Mouse (Mus musculus) midbrain, embryonic 11.5 days (tissue): ENCODE measurements around the gene Rasgrf1. TPM values are rescaled to one million over a fixed set of nuclear protein-coding genes. Genes with fewer than 3 reads are reported as not detected.

Source experiments
- ATAC-seq: fragments of 200-750 bp; cut with Nextera tagmentation; 2 replicates; pipeline ENCODE4 v1.8.0; 2017; ENCODE audit warnings: moderate TSS enrichment, moderate library complexity; ENCODE audit not compliant: low FRiP score
- DNase-seq: peaks from one replicate; pipeline ENCODE4 v3.0.0; 2015; ENCODE audit warnings: low spot score; ENCODE audit errors: missing footprints
- H3K27ac ChIP-seq: fragments of 300-500 bp; sonication (generic); 2 replicates; pipeline ENCODE4 v1.5.1; 2014; ENCODE audit warnings: low read depth, low read length
- H3K27me3 ChIP-seq: fragments of 300-500 bp; sonication (generic); 2 replicates; pipeline ENCODE4 v1.6.1; 2014; ENCODE audit warnings: mild to moderate bottlenecking, low read length, moderate library complexity, mixed read lengths; ENCODE audit not compliant: control insufficient read depth, insufficient read depth
- H3K36me3 ChIP-seq: fragments of 300-500 bp; sonication (generic); 2 replicates; pipeline ENCODE4 v1.6.1; 2014; ENCODE audit warnings: mild to moderate bottlenecking, low read length, moderate library complexity, mixed read lengths; ENCODE audit not compliant: control insufficient read depth, insufficient read depth
- H3K4me1 ChIP-seq: fragments of 300-500 bp; sonication (generic); 2 replicates; pipeline ENCODE4 v1.6.1; 2014; ENCODE audit warnings: low read length; ENCODE audit not compliant: control insufficient read depth, insufficient read depth
- H3K4me2 ChIP-seq: fragments of 300-500 bp; sonication (generic); 2 replicates; pipeline ENCODE4 v1.6.1; 2014; ENCODE audit warnings: mild to moderate bottlenecking, moderate library complexity
- H3K4me3 ChIP-seq: fragments of 300-500 bp; sonication (generic); 2 replicates; pipeline ENCODE4 v1.5.1; 2014; ENCODE audit warnings: low read depth, low read length
- H3K9ac ChIP-seq: fragments of 300-500 bp; sonication (generic); 2 replicates; pipeline ENCODE4 v1.6.1; 2014; ENCODE audit warnings: low read length
- H3K9me3 ChIP-seq: fragments of 300-500 bp; sonication (generic); 2 replicates; pipeline ENCODE4 v1.6.1; 2016; ENCODE audit warnings: low read length; ENCODE audit not compliant: control insufficient read depth
- WGBS: fragments of 180-500 bp; shearing (Covaris S2); extraction: QIAGEN DNeasy Blood & Tissue Kit; methylation state at CpG from one replicate; pipeline ENCODE4 v1.1.7; 2014; 5-methylcytosine and 5-hydroxymethylcytosine counted together
- polyA plus RNA-seq: library from polyadenylated mRNA; unstranded; fragments of >200 nt; fragmentation: Nextera tagmentation; extraction: Ambion mirVana; gene quantifications from 2 replicates; pipeline ENCODE4 v1.2.1, GENCODE M21; 2014

The Rasgrf1 gene
- polyA plus RNA-seq, 1 experiment from 2014 or later: 0.18 TPM

GRCm38 (mm10) chr9:89875551-89875950 is 34.2 kb upstream of the Rasgrf1 start:
- peaks cover 39% of the 10 kb centered on the region for H3K27me3 ChIP-seq
- no peaks in the 10 kb centered on the region for H3K4me1 ChIP-seq
- H3K9me3 ChIP-seq: no peaks in the 10 kb centered on the region
- H3K36me3 ChIP-seq: no peaks in the 10 kb centered on the region
- H3K27ac ChIP-seq: no peak overlapping the region
- H3K4me3 ChIP-seq: no peak overlapping the region
- DNase-seq (peak; percentile 76), ATAC-seq (no peak)
- H3K9ac ChIP-seq: no peak overlapping the region
- WGBS: 53% methylated on average over 5 of the region's 5 CpGs
- no peak overlapping the region for H3K4me2 ChIP-seq

DNA sequence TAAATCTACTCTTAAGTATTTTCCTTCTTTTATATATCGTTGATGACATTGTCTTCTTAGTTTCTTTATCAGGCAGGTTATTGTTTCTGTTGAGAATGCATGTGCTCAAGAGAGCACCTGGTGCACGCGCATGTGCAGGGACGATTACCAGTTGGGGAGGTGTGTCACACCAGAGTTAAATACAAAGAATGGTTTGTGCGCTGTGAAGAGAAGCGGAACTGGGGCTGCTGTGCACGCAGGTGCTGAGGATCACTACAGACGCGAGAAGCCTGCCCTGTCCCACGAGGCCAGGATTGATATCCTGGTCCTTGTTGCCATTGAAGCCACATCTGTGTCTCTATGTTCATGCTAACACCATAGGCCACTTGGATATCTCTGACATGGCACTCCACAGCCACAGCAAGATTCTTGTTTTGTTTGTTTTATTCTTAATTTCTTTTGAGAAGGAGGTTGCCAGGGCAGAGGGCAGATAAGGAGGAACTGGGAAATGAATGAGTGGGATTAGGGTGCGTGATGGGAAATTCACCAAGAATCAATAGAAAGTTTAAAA is 31.2 kb upstream of the Rasgrf1 start:
- no peak overlapping the region for H3K9ac ChIP-seq
- peak; percentile 84 for DNase-seq
- H3K9me3 ChIP-seq: no peaks in the 10 kb centered on the region
- no peaks in the 10 kb centered on the region for H3K4me1 ChIP-seq
- WGBS: 43% methylated on average over 11 of the region's 11 CpGs
- ATAC-seq: no peak
- no peaks in the 10 kb centered on the region for H3K36me3 ChIP-seq
- H3K27ac ChIP-seq: no peak overlapping the region
- no peak overlapping the region for H3K4me3 ChIP-seq
- H3K4me2 ChIP-seq: no peak overlapping the region
- peaks cover 48% of the 10 kb centered on the region for H3K27me3 ChIP-seq

DNA sequence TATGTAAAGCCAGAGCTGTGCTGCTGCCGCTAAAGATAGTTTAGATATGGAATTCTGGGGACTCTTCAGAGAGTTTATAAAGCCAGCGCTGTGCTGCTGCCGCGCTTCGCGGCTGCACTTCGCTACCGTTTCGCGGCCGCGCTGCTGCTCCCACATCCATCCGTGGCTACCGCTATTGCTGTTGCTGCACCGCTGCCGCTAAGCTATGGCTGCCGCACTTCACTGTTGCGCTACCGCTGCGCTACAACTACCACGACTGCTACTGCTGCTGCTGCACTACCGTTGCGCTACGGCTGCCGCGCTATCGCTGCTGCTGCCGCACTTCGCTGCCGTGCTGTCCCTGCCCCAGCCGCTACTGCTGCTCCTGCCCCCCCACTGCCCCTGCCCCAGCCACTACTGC is 30.1 kb upstream of the Rasgrf1 start:
- H3K27me3 ChIP-seq: peaks cover 43% of the 10 kb centered on the region
- H3K4me3 ChIP-seq: no peak overlapping the region
- no peak overlapping the region for H3K9ac ChIP-seq
- no peaks in the 10 kb centered on the region for H3K4me1 ChIP-seq
- ATAC-seq: peak; percentile 80
- WGBS: 64% methylated on average over 30 of the region's 31 CpGs
- peak overlapping the region; percentile 19; the same call in 1 of the 2 replicates for H3K4me2 ChIP-seq
- peak; percentile 90 for DNase-seq
- H3K36me3 ChIP-seq: no peaks in the 10 kb centered on the region
- no peaks in the 10 kb centered on the region for H3K9me3 ChIP-seq
- no peak overlapping the region for H3K27ac ChIP-seq

DNA sequence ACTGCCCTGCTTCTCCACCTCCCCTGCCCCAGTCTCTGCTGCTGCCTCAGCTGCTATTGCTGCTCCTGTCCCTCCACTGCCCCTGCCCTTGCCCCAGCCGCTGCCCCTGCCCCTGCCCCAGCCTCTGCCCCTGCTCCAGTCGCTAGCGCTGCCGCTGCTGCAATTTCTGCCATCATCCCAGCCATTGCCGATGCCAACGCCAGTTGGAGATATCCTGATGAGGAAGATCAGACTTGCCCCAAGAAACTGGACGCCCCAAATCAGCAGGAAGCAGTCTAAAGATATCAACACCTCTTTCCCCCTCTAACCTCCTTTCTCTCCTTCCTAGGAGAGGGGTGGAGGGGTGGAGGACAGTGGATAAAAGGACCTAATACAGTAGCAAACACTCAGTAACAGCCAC is 28.2 kb upstream of the Rasgrf1 start:
- Histone ChIP-seq H3K27ac (no peak overlapping the region), H3K4me2 (no peak overlapping the region), H3K36me3 (no peaks in the 10 kb centered on the region), H3K27me3 (peaks cover 30% of the 10 kb centered on the region), H3K4me1 (no peaks in the 10 kb centered on the region), H3K4me3 (no peak overlapping the region), H3K9ac (no peak overlapping the region), H3K9me3 (no peaks in the 10 kb centered on the region)
- no peak for ATAC-seq
- WGBS: 45% methylated on average over 7 of the region's 7 CpGs
- DNase-seq: peak; percentile 90

DNA sequence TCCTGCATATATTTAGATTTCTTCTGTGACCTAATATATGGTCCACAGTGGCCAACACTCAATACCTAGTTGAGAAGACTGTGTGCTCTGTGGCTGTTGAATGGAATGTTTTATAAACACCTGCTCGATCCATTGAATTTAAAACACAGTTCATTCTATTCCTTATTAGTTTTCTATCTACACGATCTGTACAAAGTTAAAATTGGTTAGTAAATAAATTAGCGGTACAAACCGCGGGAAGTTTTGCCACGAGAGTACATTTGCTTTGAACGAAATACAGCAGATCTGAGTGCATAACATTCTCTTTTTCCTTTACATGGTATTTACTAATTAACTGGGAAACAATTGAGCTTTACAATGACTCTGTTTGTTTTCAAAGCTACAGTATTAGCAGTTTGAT is 27.1 kb upstream of the Rasgrf1 start:
- DNase-seq (peak; percentile 94), ATAC-seq (no peak)

DNA sequence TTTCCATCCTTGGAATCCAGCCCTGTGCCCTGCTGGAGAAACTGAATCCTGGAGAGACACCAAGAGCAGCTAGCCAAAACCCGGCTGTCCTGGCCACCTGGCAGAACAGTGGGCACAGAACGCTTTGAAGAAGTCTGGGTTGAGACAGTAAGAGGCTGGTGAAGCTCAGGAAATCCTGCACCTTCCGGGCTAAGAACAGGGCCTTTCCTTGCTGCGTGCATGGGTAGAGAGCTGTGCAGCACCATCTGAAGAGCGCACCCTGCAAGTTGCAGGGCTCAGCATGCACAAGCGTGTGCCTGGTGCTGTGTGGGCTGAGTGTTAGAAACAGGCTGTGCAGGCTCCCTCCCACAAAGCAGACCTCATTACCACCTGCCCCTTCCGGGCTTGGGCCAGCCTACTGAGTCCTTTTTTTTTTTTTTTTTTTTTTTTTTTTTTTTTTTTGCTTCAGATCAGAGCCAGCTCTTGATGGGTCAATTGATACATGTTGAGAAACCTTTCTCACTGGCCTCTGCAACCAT is 23.9 kb upstream of the Rasgrf1 start:
- no peaks in the 10 kb centered on the region for H3K36me3 ChIP-seq
- H3K27me3 ChIP-seq: peaks cover 11% of the 10 kb centered on the region
- ATAC-seq: no peak
- H3K9me3 ChIP-seq: no peaks in the 10 kb centered on the region
- no peak for DNase-seq
- H3K4me1 ChIP-seq: no peaks in the 10 kb centered on the region
- H3K4me2 ChIP-seq: no peak overlapping the region
- H3K9ac ChIP-seq: no peak overlapping the region
- WGBS: 35% methylated on average over 7 of the region's 7 CpGs
- H3K27ac ChIP-seq: no peak overlapping the region
- no peak overlapping the region for H3K4me3 ChIP-seq

More for the DNA sequence above, 27.1 kb upstream of the Rasgrf1 start:
- H3K4me2 ChIP-seq: no peak overlapping the region
- H3K4me3 ChIP-seq: no peak overlapping the region
- H3K27me3 ChIP-seq: peaks cover 24% of the 10 kb centered on the region
- H3K27ac ChIP-seq: no peak overlapping the region
- H3K9me3 ChIP-seq: no peaks in the 10 kb centered on the region
- H3K4me1 ChIP-seq: no peaks in the 10 kb centered on the region
- 46% methylated on average over 7 of the region's 7 CpGs for WGBS
- H3K9ac ChIP-seq: no peak overlapping the region
- H3K36me3 ChIP-seq: no peaks in the 10 kb centered on the region

DNA sequence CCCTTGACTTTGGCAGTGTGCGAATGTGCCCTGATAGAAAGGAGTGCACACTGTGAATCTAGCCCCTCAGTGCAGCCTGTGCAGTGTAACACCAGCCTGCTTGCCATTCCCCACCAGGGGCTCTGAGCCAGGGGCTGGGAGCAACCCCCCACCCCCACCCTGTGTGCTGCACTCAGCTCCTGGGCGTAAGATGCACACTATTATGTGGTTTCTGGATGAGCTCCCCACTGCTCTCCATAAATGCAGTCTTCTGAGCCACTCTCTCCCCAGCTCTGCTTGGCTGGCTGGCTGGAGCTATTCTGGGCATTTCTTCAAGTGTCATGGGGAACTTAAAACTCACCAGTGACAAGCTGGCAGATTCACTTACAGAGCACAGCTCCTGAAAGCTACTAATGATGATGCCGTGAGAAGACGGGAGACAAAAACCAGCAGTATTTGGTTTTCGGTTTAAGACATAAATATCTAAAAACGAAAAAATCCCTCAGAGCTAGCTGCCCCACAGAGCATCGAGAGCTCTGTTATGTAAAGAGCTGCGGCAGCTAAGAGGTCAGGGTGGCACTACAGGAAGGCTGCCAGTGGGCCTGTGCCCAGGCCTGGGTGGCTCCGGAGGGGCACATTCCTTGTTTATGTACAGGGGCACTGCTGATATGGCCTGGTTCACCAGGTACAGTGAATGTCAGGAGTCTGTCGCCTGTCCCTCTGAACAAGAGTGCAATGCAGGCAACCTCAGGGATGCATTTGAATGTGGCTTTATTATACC is 18.0 kb upstream of the Rasgrf1 start:
- no peaks in the 10 kb centered on the region for H3K9me3 ChIP-seq
- H3K36me3 ChIP-seq: no peaks in the 10 kb centered on the region
- WGBS: 73% methylated on average over 10 of the region's 10 CpGs
- H3K4me2 ChIP-seq: no peak overlapping the region
- H3K4me3 ChIP-seq: no peak overlapping the region
- H3K27me3 ChIP-seq: no peaks in the 10 kb centered on the region
- H3K27ac ChIP-seq: no peak overlapping the region
- H3K4me1 ChIP-seq: no peaks in the 10 kb centered on the region
- peak; percentile 35 for DNase-seq
- no peak for ATAC-seq
- no peak overlapping the region for H3K9ac ChIP-seq

GRCm38 (mm10) chr9:89892540-89893188 is 17.0 kb upstream of the Rasgrf1 start:
- no peak overlapping the region for H3K4me2 ChIP-seq
- H3K9ac ChIP-seq: no peak overlapping the region

More at GRCm38 (mm10) chr9:89892540-89893188, 17.0 kb upstream of the Rasgrf1 start:
- DNase-seq: peak; percentile 10
- Histone ChIP-seq H3K9me3 (no peaks in the 10 kb centered on the region), H3K4me1 (no peaks in the 10 kb centered on the region), H3K27ac (no peak overlapping the region), H3K27me3 (no peaks in the 10 kb centered on the region), H3K36me3 (no peaks in the 10 kb centered on the region), H3K4me3 (no peak overlapping the region)
- 96% methylated on average over 5 of the region's 5 CpGs for WGBS
- ATAC-seq: no peak
